Mouse (Mus musculus): Measurements from ENCODE around the gene Opcml. TPM values are rescaled to one million over a fixed set of nuclear protein-coding genes. Genes with fewer than 3 reads are reported as not detected.

The Opcml gene
- polyA plus RNA-seq, 1 experiment = not detected

DNA sequence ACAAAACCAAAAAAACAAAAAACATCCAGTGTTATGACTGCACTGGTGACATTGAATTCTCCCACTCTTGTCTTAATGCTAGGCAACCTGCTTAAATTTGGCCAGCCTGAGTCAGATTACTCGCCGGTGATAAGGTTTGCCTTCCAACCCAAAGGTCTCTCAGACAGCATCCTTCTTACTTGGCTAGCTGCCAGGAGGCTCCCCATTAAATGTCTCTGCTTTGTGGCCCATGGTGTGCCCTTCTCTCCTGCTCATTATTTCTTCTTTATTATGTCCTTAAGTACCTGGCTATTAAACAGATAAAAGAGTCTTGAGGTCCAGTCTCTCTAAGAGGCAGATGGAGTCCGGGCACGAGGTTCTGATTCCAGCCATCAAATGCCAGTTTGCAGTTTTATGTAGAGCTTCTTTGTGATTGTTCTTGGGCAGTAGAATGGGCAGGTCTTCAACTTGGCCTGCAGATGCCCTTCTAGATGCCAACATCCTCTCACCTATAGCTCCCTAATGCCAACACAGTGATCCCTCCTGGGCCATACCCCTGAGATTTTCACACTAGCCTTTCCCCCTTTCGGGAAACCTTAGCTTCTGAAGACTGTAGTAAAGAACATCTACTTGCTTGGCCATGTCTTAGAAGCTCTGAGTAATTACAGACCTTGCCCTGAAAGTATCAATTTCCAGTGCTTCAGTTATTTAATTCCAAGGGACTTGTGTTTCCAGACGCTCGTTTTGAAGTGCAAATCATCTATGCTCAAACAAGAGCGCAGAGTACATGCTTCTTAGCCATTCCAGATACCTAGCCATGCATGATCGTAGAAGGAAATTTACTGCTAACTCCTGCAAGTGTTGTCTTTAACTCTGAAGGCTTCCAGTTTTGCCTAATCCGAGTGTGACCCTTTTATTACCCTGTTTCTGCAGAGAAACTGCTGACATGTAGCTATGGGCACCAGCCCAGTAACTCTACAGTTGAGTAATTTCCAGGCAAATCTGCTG is 986.2 kb downstream of the Opcml start:
- H3K27ac ChIP-seq (ENCODE audit: insufficient read depth, low read length) = no peak overlapping the region
- no peaks in the 10 kb centered on the region; the same call in 1 of the 2 replicates for H3K27me3 ChIP-seq (ENCODE audit: control insufficient read depth, insufficient read depth, low read length, poor library complexity, severe bottlenecking)
- H3K4me3 ChIP-seq (ENCODE audit: low read depth, low read length) = no peak overlapping the region
- no peaks in the 10 kb centered on the region for H3K36me3 ChIP-seq (ENCODE audit: control insufficient read depth, insufficient read depth, low read length, poor library complexity, severe bottlenecking)
- H3K9ac ChIP-seq (ENCODE audit: low read depth, poor library complexity, severe bottlenecking) = no peak overlapping the region
- TF ChIP-seq EP300 (IDR thresholded peaks at IDR 0.05; ENCODE audit: insufficient read depth, low read depth, low read length) = no peak
- no peak for TF ChIP-seq POLR2A (IDR thresholded peaks at IDR 0.05; ENCODE audit: insufficient read depth, low read length)
- TF ChIP-seq CTCF (IDR thresholded peaks at IDR 0.05; ENCODE audit: low read depth, low read length) = no peak
- no peaks in the 10 kb centered on the region for H3K4me1 ChIP-seq (ENCODE audit: control insufficient read depth, insufficient read depth, low read length)
- H3K9me3 ChIP-seq (replicated peaks; ENCODE audit: control insufficient read depth, insufficient read depth, low read length, poor library complexity, severe bottlenecking) = peaks cover 7% of the 10 kb centered on the region; the same call in 1 of the 2 replicates

DNA sequence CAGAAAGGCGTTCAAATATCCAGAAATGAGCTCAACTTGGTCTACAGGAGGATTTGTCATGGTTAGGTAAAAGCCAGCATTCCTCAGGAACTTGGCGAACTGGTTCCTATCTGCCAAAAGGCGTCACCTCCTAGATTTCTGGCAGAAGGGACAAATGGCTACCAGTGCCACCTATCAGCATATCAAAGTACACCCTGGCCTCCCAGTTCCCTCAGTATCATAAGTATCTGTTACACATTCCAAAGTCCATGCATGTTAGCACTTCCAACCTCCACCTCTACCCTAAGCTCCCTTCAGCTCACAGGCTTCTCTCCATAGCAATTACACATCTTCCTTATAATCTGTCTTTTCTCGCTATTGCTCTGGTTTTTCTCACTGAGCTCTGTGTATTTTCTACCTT is 993.3 kb downstream of the Opcml start:
- Histone ChIP-seq H3K27ac (ENCODE audit: insufficient read depth, low read length) (no peak overlapping the region), H3K4me3 (ENCODE audit: low read depth, low read length) (no peak overlapping the region), H3K27me3 (ENCODE audit: control insufficient read depth, insufficient read depth, low read length, poor library complexity, severe bottlenecking) (no peaks in the 10 kb centered on the region; the same call in 1 of the 2 replicates), H3K36me3 (ENCODE audit: control insufficient read depth, insufficient read depth, low read length, poor library complexity, severe bottlenecking) (no peaks in the 10 kb centered on the region), H3K4me1 (ENCODE audit: control insufficient read depth, insufficient read depth, low read length) (no peaks in the 10 kb centered on the region), H3K9me3 (replicated peaks; ENCODE audit: control insufficient read depth, insufficient read depth, low read length, poor library complexity, severe bottlenecking) (no peaks in the 10 kb centered on the region), H3K9ac (ENCODE audit: low read depth, poor library complexity, severe bottlenecking) (no peak overlapping the region)
- TF ChIP-seq CTCF (IDR thresholded peaks at IDR 0.05; ENCODE audit: low read depth, low read length) = no peak
- no peak for TF ChIP-seq EP300 (IDR thresholded peaks at IDR 0.05; ENCODE audit: insufficient read depth, low read depth, low read length)
- no peak for TF ChIP-seq POLR2A (IDR thresholded peaks at IDR 0.05; ENCODE audit: insufficient read depth, low read length)

DNA sequence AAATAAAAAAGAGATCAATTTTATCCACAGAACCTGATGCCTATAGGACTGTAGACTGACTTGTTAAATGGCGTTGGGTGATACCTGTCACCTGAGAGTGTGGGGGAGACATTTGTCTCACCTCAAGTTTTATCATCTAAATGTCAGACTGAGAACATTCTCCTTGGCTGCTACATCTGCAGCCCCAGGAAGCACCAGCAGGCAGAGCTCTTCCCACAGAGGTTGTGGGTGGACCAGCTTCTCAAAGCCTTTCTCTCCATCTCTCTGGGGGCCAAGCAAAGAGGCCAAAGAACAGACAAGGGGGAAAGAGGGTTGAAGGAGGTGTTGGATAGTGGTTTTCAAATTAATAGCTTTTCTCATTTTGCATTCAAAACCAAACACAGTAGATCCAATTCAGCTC is 998.9 kb downstream of the Opcml start:
- no peak for TF ChIP-seq CTCF (IDR thresholded peaks at IDR 0.05; ENCODE audit: low read depth, low read length)
- no peak for TF ChIP-seq POLR2A (IDR thresholded peaks at IDR 0.05; ENCODE audit: insufficient read depth, low read length)
- TF ChIP-seq EP300 (IDR thresholded peaks at IDR 0.05; ENCODE audit: insufficient read depth, low read depth, low read length) = no peak

DNA sequence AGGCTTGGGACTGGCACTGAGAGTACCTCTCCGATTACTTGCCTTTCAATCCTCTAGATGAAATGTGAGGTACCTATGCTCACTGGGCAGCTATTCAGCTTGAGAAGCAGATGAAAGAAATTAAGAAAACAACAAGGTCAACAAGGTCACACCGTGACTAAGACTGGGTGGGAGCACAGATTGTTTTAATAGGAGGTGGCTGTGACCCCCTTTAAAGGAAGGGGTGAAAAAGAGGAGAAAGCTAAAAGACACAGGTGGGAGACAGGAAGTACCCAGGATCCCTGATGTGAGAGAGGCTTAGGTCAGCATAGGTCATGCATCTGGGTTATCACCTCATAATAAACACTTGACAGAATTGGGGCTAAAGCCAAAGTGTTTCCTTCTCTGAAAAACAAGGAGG is 1009.5 kb downstream of the Opcml start:
- Histone ChIP-seq H3K4me1 (ENCODE audit: control insufficient read depth, insufficient read depth, low read length) (no peaks in the 10 kb centered on the region), H3K4me3 (ENCODE audit: low read depth, low read length) (no peak overlapping the region), H3K27ac (ENCODE audit: insufficient read depth, low read length) (no peak overlapping the region), H3K27me3 (ENCODE audit: control insufficient read depth, insufficient read depth, low read length, poor library complexity, severe bottlenecking) (no peaks in the 10 kb centered on the region), H3K9me3 (replicated peaks; ENCODE audit: control insufficient read depth, insufficient read depth, low read length, poor library complexity, severe bottlenecking) (no peaks in the 10 kb centered on the region), H3K9ac (ENCODE audit: low read depth, poor library complexity, severe bottlenecking) (no peak overlapping the region), H3K36me3 (ENCODE audit: control insufficient read depth, insufficient read depth, low read length, poor library complexity, severe bottlenecking) (no peaks in the 10 kb centered on the region)
- TF ChIP-seq CTCF (IDR thresholded peaks at IDR 0.05; ENCODE audit: low read depth, low read length) (no peak), POLR2A (IDR thresholded peaks at IDR 0.05; ENCODE audit: insufficient read depth, low read length) (no peak), EP300 (IDR thresholded peaks at IDR 0.05; ENCODE audit: insufficient read depth, low read depth, low read length) (no peak)

More for the DNA sequence above, 998.9 kb downstream of the Opcml start:
- no peaks in the 10 kb centered on the region for H3K27me3 ChIP-seq (ENCODE audit: control insufficient read depth, insufficient read depth, low read length, poor library complexity, severe bottlenecking)
- no peaks in the 10 kb centered on the region for H3K4me1 ChIP-seq (ENCODE audit: control insufficient read depth, insufficient read depth, low read length)
- H3K4me3 ChIP-seq (ENCODE audit: low read depth, low read length) = no peak overlapping the region
- H3K9me3 ChIP-seq (replicated peaks; ENCODE audit: control insufficient read depth, insufficient read depth, low read length, poor library complexity, severe bottlenecking) = no peaks in the 10 kb centered on the region
- no peak overlapping the region for H3K27ac ChIP-seq (ENCODE audit: insufficient read depth, low read length)
- no peaks in the 10 kb centered on the region for H3K36me3 ChIP-seq (ENCODE audit: control insufficient read depth, insufficient read depth, low read length, poor library complexity, severe bottlenecking)
- H3K9ac ChIP-seq (ENCODE audit: low read depth, poor library complexity, severe bottlenecking) = no peak overlapping the region

DNA sequence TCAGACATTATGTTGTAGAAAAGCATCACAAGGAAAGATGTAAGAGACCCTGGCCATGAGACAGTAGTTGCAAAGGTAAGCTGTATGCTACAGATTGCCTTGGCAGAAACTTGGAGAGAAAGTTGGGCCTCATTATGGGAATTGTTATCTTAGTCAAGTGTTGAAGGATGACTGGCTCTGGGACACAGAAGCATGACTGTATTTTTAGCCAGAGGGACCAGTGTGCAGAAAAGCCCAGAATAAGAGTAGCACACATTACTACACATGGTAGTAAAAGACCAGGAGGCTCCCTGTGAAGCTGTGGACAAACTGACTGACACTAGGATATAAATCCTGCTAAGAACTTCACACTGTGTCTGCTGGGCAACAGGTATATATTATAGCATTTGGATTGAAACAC is 1016.1 kb downstream of the Opcml start:
- Histone ChIP-seq H3K27me3 (ENCODE audit: control insufficient read depth, insufficient read depth, low read length, poor library complexity, severe bottlenecking) (no peaks in the 10 kb centered on the region), H3K9me3 (replicated peaks; ENCODE audit: control insufficient read depth, insufficient read depth, low read length, poor library complexity, severe bottlenecking) (no peaks in the 10 kb centered on the region), H3K4me1 (ENCODE audit: control insufficient read depth, insufficient read depth, low read length) (no peaks in the 10 kb centered on the region), H3K4me3 (ENCODE audit: low read depth, low read length) (no peak overlapping the region), H3K36me3 (ENCODE audit: control insufficient read depth, insufficient read depth, low read length, poor library complexity, severe bottlenecking) (no peaks in the 10 kb centered on the region), H3K27ac (ENCODE audit: insufficient read depth, low read length) (no peak overlapping the region), H3K9ac (ENCODE audit: low read depth, poor library complexity, severe bottlenecking) (no peak overlapping the region)
- no peak for TF ChIP-seq EP300 (IDR thresholded peaks at IDR 0.05; ENCODE audit: insufficient read depth, low read depth, low read length)
- no peak for TF ChIP-seq POLR2A (IDR thresholded peaks at IDR 0.05; ENCODE audit: insufficient read depth, low read length)
- TF ChIP-seq CTCF (IDR thresholded peaks at IDR 0.05; ENCODE audit: low read depth, low read length) = no peak

DNA sequence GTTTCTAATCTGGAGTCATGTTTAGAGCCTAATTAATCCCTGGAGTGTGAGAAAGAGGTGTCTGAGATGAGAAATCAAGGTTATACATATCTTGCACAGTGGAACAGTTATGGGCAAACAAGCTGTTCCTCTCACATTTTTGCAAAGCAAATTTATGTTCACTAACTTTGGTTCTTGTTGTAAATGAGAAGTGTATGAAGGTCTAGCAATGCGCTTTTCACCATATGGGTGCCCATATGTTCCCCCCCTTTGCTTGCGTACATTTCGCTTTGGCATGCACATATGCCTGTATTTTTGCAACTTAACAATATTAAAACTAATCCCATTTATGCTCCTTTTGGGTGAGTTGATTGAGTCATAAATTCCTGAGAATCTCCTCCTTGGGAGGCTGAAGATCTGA is 1031.5 kb downstream of the Opcml start:
- Histone ChIP-seq H3K4me1 (ENCODE audit: control insufficient read depth, insufficient read depth, low read length) (no peaks in the 10 kb centered on the region), H3K9me3 (replicated peaks; ENCODE audit: control insufficient read depth, insufficient read depth, low read length, poor library complexity, severe bottlenecking) (no peaks in the 10 kb centered on the region), H3K4me3 (ENCODE audit: low read depth, low read length) (no peak overlapping the region), H3K9ac (ENCODE audit: low read depth, poor library complexity, severe bottlenecking) (no peak overlapping the region), H3K36me3 (ENCODE audit: control insufficient read depth, insufficient read depth, low read length, poor library complexity, severe bottlenecking) (no peaks in the 10 kb centered on the region), H3K27me3 (ENCODE audit: control insufficient read depth, insufficient read depth, low read length, poor library complexity, severe bottlenecking) (no peaks in the 10 kb centered on the region), H3K27ac (ENCODE audit: insufficient read depth, low read length) (no peak overlapping the region)
- no peak for TF ChIP-seq CTCF (IDR thresholded peaks at IDR 0.05; ENCODE audit: low read depth, low read length)
- TF ChIP-seq EP300 (IDR thresholded peaks at IDR 0.05; ENCODE audit: insufficient read depth, low read depth, low read length) = no peak
- no peak for TF ChIP-seq POLR2A (IDR thresholded peaks at IDR 0.05; ENCODE audit: insufficient read depth, low read length)

All from ES-Bruce4 (cell line).